Mouse (Mus musculus): ENCODE results near the gene Gcg.

DNA sequence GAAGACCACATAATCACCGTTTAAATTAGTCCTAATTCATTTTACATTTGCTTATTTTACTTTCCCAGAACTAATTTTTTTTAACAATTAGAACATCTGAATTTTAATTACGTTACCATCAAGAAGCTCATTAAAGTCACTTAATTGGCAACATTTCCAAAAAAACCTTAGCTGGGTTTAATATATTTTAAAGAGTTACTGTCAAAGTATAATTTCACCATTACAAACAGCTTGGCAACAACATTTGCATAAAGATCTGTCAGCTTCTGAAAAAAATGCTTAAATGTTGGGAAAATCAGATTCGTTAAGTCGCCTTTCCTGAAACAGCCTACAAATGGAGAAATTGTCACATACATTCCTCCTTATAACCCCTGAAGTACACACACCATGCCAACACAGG, 14.6 kb upstream of the Gcg start:
- TF ChIP-seq POLR2A (IDR thresholded peaks at IDR 0.05; ENCODE audit: borderline replicate concordance, extremely low read depth, insufficient read depth, insufficient read length, poor library complexity, severe bottlenecking): no peak
- TF ChIP-seq CTCF (IDR thresholded peaks at IDR 0.05; ENCODE audit: borderline replicate concordance, extremely low read depth, insufficient read depth, insufficient read length): no peak
